Mouse (Mus musculus) 3134 (cell line): ENCODE data around the gene Cd2.

ENCODE experiments used
- DNase-seq: peaks from one replicate; pipeline ENCODE4 v3.0.0-alpha.2; 2011; ENCODE audit warnings: low spot score; ENCODE audit not compliant: insufficient read length; ENCODE audit errors: extremely low read depth

Gene Cd2

GRCm38 (mm10) chr3:101275636-101276300, 12.0 kb downstream of the Cd2 start:
- no peak for DNase-seq

GRCm38 (mm10) chr3:101274794-101275193, 12.9 kb downstream of the Cd2 start:
- DNase-seq = no peak

GRCm38 (mm10) chr3:101274041-101274770, 13.5 kb downstream of the Cd2 start:
- no peak for DNase-seq

- DNase-seq = no peak
These were observed 15.6 kb downstream of the Cd2 start for GRCm38 (mm10) chr3:101272166-101272565.

GRCm38 (mm10) chr3:101270833-101271232, 16.9 kb downstream of the Cd2 start:
- no peak for DNase-seq

GRCm38 (mm10) chr3:101268361-101268760, 19.4 kb downstream of the Cd2 start:
- no peak for DNase-seq

GRCm38 (mm10) chr3:101265561-101266091, 22.1 kb downstream of the Cd2 start:
- DNase-seq = no peak

- no peak for DNase-seq
These were observed 28.8 kb downstream of the Cd2 start for GRCm38 (mm10) chr3:101258976-101259375.

- DNase-seq = no peak
These were observed 31.6 kb downstream of the Cd2 start for GRCm38 (mm10) chr3:101256090-101256489.

GRCm38 (mm10) chr3:101252141-101252540, 35.6 kb downstream of the Cd2 start:
- no peak for DNase-seq

GRCm38 (mm10) chr3:101249846-101250245, 37.9 kb downstream of the Cd2 start:
- DNase-seq = no peak

- no peak for DNase-seq
These were observed 42.5 kb downstream of the Cd2 start for GRCm38 (mm10) chr3:101245212-101245611.

GRCm38 (mm10) chr3:101243002-101243401, 44.7 kb downstream of the Cd2 start:
- no peak for DNase-seq

- DNase-seq = no peak
These were observed 45.9 kb downstream of the Cd2 start for GRCm38 (mm10) chr3:101241866-101242265.

GRCm38 (mm10) chr3:101240859-101241258, 46.9 kb downstream of the Cd2 start:
- no peak for DNase-seq

- no peak for DNase-seq
These were observed 48.5 kb downstream of the Cd2 start for GRCm38 (mm10) chr3:101239236-101239635.

- no peak for DNase-seq
These were observed 49.0 kb downstream of the Cd2 start for GRCm38 (mm10) chr3:101238695-101239094.

- DNase-seq = no peak
These were observed 50.5 kb downstream of the Cd2 start for GRCm38 (mm10) chr3:101236995-101237808.

GRCm38 (mm10) chr3:101236261-101236660, 51.5 kb downstream of the Cd2 start:
- no peak for DNase-seq

- no peak for DNase-seq
These were observed 52.4 kb downstream of the Cd2 start for GRCm38 (mm10) chr3:101235321-101235720.

GRCm38 (mm10) chr3:101233424-101233823, 54.3 kb downstream of the Cd2 start:
- DNase-seq = no peak
